Mouse (Mus musculus) CH12.LX (cell line): ENCODE measurements around the gene Far1.

ENCODE experiments used
- CTCF ChIP-seq, 2 experiments: IDR thresholded peaks in 1 of 2; conservative IDR thresholded peaks in 1 of 2; 2 replicates each; pipeline ENCODE4 v1.5.1; 2011 to 2012; ENCODE audit warnings: low read depth in 2 of 2, low read length in 2 of 2, improper control_type of control experiment in 1 of 2, inconsistent platforms in 1 of 2, mild to moderate bottlenecking in 1 of 2, moderate library complexity in 1 of 2
- ETS1 ChIP-seq: conservative IDR thresholded peaks from 2 replicates; pipeline ENCODE4 v1.6.1; 2012; ENCODE audit warnings: low read depth, mild to moderate bottlenecking, inconsistent platforms, low read length, improper control_type of control experiment, moderate library complexity
- POLR2A ChIP-seq: IDR thresholded peaks from 2 replicates; pipeline ENCODE4 v1.6.1; 2011; ENCODE audit warnings: low read depth, mild to moderate bottlenecking, improper control_type of control experiment, low read length
- SMC3 ChIP-seq: IDR thresholded peaks from 2 replicates; pipeline ENCODE4 v1.6.1; 2011; ENCODE audit warnings: low read depth, low read length, improper control_type of control experiment
- UBTF ChIP-seq: IDR thresholded peaks from 2 replicates; pipeline ENCODE4 v1.6.1; 2012; ENCODE audit warnings: low read depth, mild to moderate bottlenecking, inconsistent platforms, low read length, improper control_type of control experiment, moderate library complexity

DNA sequence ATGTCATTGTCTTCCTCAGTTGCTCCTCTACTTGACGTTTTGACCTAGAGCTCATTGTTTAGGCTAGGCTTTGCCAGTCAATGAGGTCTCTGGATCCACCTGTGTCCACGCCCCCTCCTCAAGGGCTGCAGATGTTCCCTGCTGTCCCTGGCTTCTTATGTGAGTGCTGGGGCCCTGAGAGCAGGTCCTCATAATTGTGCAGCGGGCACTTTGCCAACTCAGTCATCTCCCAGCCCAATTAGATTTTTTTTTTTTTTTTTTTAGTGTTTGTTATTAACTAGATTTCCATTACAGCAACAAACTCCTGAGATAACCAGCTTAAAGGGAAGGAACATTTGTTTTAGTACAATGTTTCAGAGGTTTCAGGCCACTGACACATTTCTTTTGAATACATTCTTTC is 5.8 kb upstream of the Far1 start:
- TF ChIP-seq SMC3 (no peak), UBTF (no peak), CTCF (conservative IDR thresholded peaks at IDR 0.05 in 1 of 2, IDR thresholded peaks at IDR 0.05 in 1 of 2; ENCODE audit: low read depth in 2 of 2, low read length in 2 of 2) (no peak), POLR2A (no peak), ETS1 (no peak)
